In the genomic region with DNA sequence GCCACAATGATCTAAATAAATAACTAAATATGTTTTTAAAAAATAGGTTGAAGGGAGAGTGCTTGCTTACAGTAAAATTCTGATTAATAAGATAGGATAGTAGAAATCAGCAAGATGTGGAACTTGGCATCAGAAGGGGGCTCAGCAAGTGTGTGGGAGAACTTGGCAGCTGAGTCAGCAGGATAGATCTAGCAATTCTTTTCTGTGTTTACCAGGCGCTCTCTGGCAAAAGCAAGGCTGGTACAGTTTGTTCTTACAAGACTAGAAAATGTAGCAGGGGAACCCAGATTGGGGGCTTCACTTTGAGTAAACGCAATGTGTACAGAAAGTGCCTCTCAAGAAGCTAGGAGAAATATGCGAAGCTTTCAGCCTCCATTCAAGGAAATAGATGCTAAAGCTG, we compare ENCODE assay signal across 16 mouse cellular contexts. TPM values are rescaled to one million over a fixed set of nuclear protein-coding genes. Genes with fewer than 3 reads are reported as not detected.
DNase-seq lines count a peak whose midpoint lies in the region; ATAC-seq lines count a peak whose summit lies in the region.
"Had no signal": no experiment of that assay in that cellular context is flagged by ENCODE, and none has a peak within 500 bp of the region (broad histone marks: within the 10 kb centered on the region; RNA-seq: fewer than 3 reads in every experiment).

No protein-coding gene starts in this region.

- peak; percentile 64 for DNase-seq in forebrain, embryonic 14.5 days (ENCODE audit: low spot score)
- DNase-seq in testis, postnatal 14 days (ENCODE audit: low spot score) = peak; percentile 40
- DNase-seq in testis, postnatal 10 days (ENCODE audit: low spot score) = no peak
- DNase-seq in left cerebral cortex, adult 9 months (ENCODE audit: low spot score in 2 of 2) = peak; percentile 30 to 54
- DNase-seq in kidney, adult 18-20 months = no peak
- DNase-seq in kidney, adult 11 months = no peak
- DNase-seq: adrenal gland, adult 2 months; embryo, embryonic 11 days; kidney, postnatal 14 days; thymus, postnatal 4 days had no signal

- H3K27ac ChIP-seq in forebrain, embryonic 14.5 days (ENCODE audit: low read depth, low read length) = no peak overlapping the region
- H3K27ac ChIP-seq in forebrain, embryonic 13.5 days = no peak overlapping the region
- H3K27ac ChIP-seq: heart, adult 2 months; hindbrain, embryonic 13.5 days; macrophage had no signal

- no peaks in the 10 kb centered on the region for H3K27me3 ChIP-seq in forebrain, embryonic 14.5 days (replicated peaks; ENCODE audit: control insufficient read depth, insufficient read depth, low read length)
- no peaks in the 10 kb centered on the region for H3K27me3 ChIP-seq in forebrain, embryonic 13.5 days
- H3K27me3 ChIP-seq: hindbrain, embryonic 13.5 days had no signal

- no peak overlapping the region for H3K4me3 ChIP-seq in forebrain, embryonic 14.5 days (ENCODE audit: low read depth, low read length)
- no peak overlapping the region for H3K4me3 ChIP-seq in forebrain, embryonic 13.5 days
- H3K4me3 ChIP-seq: heart, adult 2 months; hindbrain, embryonic 13.5 days had no signal

- no peak overlapping the region for H3K9ac ChIP-seq in forebrain, embryonic 14.5 days (ENCODE audit: low read length)
- H3K9ac ChIP-seq in forebrain, embryonic 13.5 days = no peak overlapping the region
- H3K9ac ChIP-seq: hindbrain, embryonic 13.5 days had no signal

- H3K36me3 ChIP-seq in forebrain, embryonic 14.5 days (ENCODE audit: control insufficient read depth, insufficient read depth, low read length) = no peaks in the 10 kb centered on the region
- no peaks in the 10 kb centered on the region for H3K36me3 ChIP-seq in forebrain, embryonic 13.5 days (ENCODE audit: poor library complexity, severe bottlenecking)
- H3K36me3 ChIP-seq: hindbrain, embryonic 13.5 days had no signal

- no peak overlapping the region for H3K4me2 ChIP-seq in forebrain, embryonic 14.5 days (ENCODE audit: low read length)
- H3K4me2 ChIP-seq in forebrain, embryonic 13.5 days = no peak overlapping the region
- H3K4me2 ChIP-seq: hindbrain, embryonic 13.5 days; liver, embryonic 11.5 days had no signal

- H3K9me3 ChIP-seq in forebrain, embryonic 14.5 days (replicated peaks; ENCODE audit: control insufficient read depth, low read length) = no peaks in the 10 kb centered on the region
- no peaks in the 10 kb centered on the region for H3K9me3 ChIP-seq in forebrain, embryonic 13.5 days (replicated peaks)
- H3K9me3 ChIP-seq: hindbrain, embryonic 13.5 days had no signal

- ATAC-seq in forebrain, embryonic 14.5 days = no peak; the same call in 1 of the 2 replicates
- ATAC-seq in forebrain, embryonic 13.5 days = no peak
- no peak for ATAC-seq in granulocyte monocyte progenitor cell, adult 5-6 weeks (replicated peaks; ENCODE audit: poor library complexity, severe bottlenecking)

- WGBS in forebrain, embryonic 14.5 days = 81% methylated on average over 3 of the region's 3 CpGs
- WGBS in forebrain, embryonic 13.5 days = 77% methylated on average over 3 of the region's 3 CpGs

- no peaks in the 10 kb centered on the region for H3K4me1 ChIP-seq in forebrain, embryonic 14.5 days (ENCODE audit: control insufficient read depth, insufficient read depth, low read length)
- peaks cover 4% of the 10 kb centered on the region for H3K4me1 ChIP-seq in forebrain, embryonic 13.5 days

RNA-seq across cellular contexts. Expression of gene Megf9, which starts 35.5 kb away (rescaled TPM):
- 28.7 and 33.0 TPM in 2 replicates for polyA plus RNA-seq in forebrain, embryonic 14.5 days (2014; fragmentation: Nextera tagmentation; extraction: Ambion mirVana)
- polyA plus RNA-seq in forebrain, embryonic 13.5 days (2015; fragmentation: Nextera tagmentation; extraction: Ambion mirVana) = 28.2 and 29.0 TPM in 2 replicates
- 9.6 and 14.1 TPM in 2 replicates for total RNA-seq in granulocyte monocyte progenitor cell, adult 5-6 weeks (2014; fragmentation: Nextera tagmentation)
- total RNA-seq in granulocyte monocyte progenitor cell, adult 5-6 weeks (2017) = 11.6 and 12.5 TPM in 2 replicates

Comparison
In these comparisons a context has a peak if more than half of its experiments do, and no peak if none do; other contexts are left out.
1. DNase-seq: peak in forebrain, embryonic 14.5 days (single experiment), testis, postnatal 14 days (single experiment) and left cerebral cortex, adult 9 months (2 of 2); none in testis, postnatal 10 days (single experiment), kidney, adult 18-20 months (single experiment) and kidney, adult 11 months (single experiment).